Mouse (Mus musculus) layer of hippocampus, postnatal 10 days (tissue): ENCODE measurements around the gene Pecr. TPM values are rescaled to one million over a fixed set of nuclear protein-coding genes. Genes with fewer than 3 reads are reported as not detected.

ENCODE experiments used
- DNase-seq, 2 experiments: peaks; one replicate each; pipeline ENCODE4 v3.0.0; 2021; ENCODE audit warnings: low spot score in 2 of 2
- long read RNA-seq: library from polyadenylated mRNA; stranded (forward); transcript quantifications from one replicate; pipeline ENCODE4 v2.0.0, GENCODE M21; 2023
- total RNA-seq, 2 experiments: library from RNA; stranded (reverse); gene quantifications; 2 replicates each; pipeline ENCODE4 v1.2.3; 2021

Gene Pecr
- total RNA-seq, result 1 to 10 TPM; 4.8 to 6.4 TPM
- long read RNA-seq, transcript Pecr-201 (8 exons, 1,186 nt), result major isoform, 6 of 6 reads
- long read RNA-seq, partial matches to known transcripts, result 0 of 6 reads
- long read RNA-seq, other reads (novel, unspliced or antisense), result 0 of 6 reads

DNA sequence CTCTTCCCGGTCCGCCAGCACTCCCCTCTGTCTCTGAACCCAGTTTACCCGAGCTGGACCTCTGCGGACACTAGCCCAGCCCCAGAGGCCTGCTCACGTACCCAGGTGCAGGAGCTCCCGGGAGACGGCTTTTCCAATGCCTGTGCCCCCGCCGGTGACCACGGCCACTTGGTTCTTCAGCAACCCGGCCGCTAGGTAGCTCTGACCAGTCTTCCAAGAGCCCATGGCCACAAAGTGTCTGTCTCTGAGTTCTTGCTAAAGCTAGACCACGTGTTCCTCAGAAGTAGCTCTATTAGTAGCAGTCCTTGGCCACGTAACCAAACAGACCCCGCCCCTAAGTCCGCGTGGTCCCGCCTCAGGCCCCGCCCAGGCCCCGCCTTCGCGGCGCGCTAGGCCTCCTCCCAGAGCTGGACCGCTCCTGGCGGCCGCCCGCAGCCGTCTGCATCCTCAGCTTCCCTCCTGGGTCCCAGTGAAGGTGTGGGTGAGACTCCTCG is at the start of gene Pecr, which contains the start of gene Tmem169:
Pecr (minus strand) TSS at position 323 of the 494 bp plus-strand sequence.
Tmem169 (plus strand) TSS at position 378 of the 494 bp plus-strand sequence.
- peak; percentile 91 to 94 for DNase-seq

DNA sequence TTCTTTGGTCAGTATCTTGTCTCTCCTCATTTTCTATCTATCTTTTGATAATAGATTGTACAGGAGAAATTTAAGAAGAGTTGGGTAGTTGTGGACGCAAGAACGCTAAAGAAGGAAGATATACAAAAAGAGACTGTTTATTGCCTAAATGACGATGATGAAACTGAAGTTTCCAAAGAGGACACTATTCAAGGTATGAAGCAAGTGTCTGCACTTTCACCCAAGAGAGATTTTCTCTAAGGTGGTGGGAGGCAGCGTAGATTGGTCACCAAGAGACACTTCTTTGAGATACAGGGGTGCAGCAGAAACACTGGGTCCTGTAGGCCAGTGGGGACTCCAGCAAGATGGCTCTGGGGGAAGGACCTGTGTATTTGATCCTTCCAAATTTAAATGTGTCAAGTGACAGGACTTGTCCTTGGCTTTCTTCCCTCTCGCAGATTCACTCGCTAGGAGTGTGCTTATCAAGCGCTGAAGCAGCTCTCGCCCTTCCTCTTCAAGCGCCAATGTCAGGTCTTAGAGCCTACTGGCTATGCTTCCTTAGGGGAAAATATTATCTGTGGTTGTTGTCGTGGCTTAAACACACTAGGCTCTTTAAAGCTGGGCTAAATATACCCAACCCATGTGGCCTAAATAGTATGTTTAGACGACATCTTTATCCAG is 42.2 kb upstream of the Pecr start:
- DNase-seq, result no peak

GRCm38 (mm10) chr1:72323248-72323647 is 39.1 kb upstream of the Pecr start:
- no peak for DNase-seq

GRCm38 (mm10) chr1:72320759-72321158 is 36.6 kb upstream of the Pecr start:
- no peak for DNase-seq

GRCm38 (mm10) chr1:72316901-72317300 is 32.8 kb upstream of the Pecr start:
- no peak for DNase-seq

GRCm38 (mm10) chr1:72316409-72316808 is 32.3 kb upstream of the Pecr start:
- no peak for DNase-seq

DNA sequence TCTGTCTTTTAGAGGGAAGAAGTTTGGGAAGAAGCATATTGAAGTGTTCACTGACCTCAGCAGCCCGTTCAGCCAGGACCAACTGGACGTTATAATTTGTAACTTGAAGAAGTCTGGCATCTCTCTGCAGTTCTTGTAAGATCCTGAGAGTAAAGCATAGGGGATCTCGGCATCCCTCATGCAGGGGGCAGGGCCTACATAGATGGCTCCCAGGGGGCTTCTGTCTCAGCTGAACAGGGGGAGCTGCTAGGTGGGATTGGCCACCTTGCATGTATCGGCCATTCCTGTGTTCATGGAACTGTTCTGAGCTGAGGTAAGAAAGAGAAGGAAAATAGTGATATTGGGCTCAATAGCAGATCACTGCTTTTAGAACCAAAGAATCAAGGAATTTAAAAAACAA is 31.3 kb upstream of the Pecr start:
- no peak for DNase-seq

- DNase-seq, result no peak
These were observed 29.4 kb upstream of the Pecr start for GRCm38 (mm10) chr1:72313399-72314039.

DNA sequence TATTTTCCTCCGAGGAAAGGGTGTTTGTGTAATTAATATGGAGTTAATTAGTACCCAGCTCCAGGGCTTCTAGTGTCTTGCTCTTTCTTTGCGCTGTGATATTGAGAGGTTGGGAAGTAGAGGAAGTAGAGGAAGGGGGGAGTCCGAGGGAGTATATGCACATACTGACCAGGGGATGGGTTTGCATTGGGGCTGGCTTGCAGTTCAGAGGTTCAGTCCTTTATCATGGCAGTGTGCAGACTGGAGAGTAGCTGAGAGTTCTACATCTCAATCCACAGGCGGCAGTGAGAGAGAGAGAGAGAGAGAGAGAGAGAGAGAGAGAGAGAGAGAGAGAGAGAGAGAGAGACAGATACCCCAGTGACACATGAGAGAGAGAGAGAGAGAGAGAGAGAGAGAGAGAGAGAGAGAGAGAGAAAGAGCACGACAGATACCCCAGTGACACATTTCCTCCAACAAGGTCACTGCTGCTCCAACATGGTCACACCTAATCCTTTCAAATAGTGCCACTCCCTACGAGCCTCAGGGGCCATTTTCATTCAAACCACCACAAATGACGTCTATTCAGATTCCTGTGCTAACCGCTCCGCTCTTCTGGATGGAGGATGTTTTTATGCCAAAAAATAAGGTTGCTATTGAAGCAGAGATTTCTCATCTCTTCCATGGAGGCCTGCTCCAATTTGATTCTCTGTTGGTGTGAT is 28.7 kb upstream of the Pecr start:
- no peak for DNase-seq

DNA sequence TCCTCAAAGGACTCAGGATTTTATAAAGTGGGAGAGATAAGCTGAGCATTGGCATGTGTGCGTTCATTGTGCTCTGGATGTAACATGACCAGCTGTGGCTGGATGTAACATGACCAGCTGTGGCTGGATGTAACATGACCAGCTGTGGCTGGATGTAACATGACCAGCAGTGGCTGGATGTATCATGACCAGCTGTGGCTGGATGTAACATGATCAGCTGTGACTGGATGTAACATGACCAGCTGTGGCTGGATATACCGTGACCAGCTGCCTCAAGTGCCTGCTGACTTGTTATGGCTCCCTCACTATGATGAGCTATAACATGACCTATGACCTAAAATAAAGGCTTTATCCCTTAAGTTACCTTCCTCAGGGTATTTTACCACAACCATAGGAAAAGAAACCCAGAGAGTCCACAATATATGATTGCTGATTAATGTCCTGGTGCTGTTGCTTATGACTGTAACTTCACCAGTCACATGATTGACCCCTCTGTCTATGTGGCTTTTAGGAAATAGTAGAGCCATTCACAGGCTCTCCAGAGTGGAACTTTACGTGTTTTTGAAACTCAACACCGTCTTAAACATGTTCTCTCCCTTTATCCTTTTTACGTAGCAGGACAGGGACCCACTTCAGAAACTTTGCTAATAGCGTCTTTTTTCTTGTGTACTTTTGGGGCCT is 25.8 kb upstream of the Pecr start:
- no peak for DNase-seq

DNA sequence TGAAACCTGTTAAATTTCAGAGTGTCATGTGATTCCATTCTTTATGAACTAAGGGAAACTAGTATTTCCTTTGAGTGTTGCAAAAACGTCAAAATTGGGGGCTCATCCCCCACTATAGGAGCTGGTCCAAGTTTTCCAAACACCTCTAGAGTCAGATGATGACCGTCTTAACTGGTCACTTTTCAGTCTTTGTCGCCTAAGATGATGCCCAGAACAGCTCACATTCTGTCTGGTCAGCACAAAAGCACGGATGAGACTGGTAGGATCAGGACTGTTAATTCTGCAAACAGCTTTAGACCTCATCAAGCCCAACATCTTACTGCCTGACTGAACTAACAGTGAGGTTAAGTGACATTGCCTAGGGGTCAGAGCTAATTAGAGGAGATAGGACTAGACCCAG is 24.8 kb upstream of the Pecr start:
- DNase-seq, result no peak

- DNase-seq, result peak; percentile 91
These were observed 23.2 kb upstream of the Pecr start, which contains the start of gene Xrcc5 for GRCm38 (mm10) chr1:72307317-72307798. TSS of gene Xrcc5 (plus strand) at chr1:72307421.

GRCm38 (mm10) chr1:72306679-72307181 is 22.6 kb upstream of the Pecr start:
- DNase-seq, result peak in 1 of 2 experiments; percentile 57

DNA sequence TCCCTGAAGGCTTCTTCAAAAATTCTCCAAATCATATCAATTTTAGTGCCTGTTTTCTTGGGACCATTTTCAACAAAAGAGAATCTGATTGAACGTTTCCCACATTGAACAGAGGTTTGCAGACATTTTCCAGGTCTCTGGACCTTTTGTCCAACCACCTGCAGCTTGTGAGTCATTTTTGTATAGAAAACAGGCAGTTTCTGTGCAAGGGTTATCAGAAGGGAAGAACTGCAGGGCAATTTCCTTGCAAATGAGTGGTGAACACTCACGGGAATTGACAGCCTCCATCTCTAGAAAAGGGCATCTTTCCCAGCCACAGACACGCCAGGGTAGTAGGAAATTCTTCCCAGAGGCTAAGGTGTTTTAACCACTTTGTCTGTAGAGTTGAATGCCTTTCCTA is 22.1 kb upstream of the Pecr start:
- DNase-seq, result no peak

- DNase-seq, result no peak
These were observed 17.7 kb upstream of the Pecr start for GRCm38 (mm10) chr1:72301845-72302244.

GRCm38 (mm10) chr1:72295746-72296145 is 11.6 kb upstream of the Pecr start:
- DNase-seq, result no peak

GRCm38 (mm10) chr1:72293869-72294663 is 10.0 kb upstream of the Pecr start:
- no peak for DNase-seq

GRCm38 (mm10) chr1:72291925-72292324 is 7.8 kb upstream of the Pecr start:
- no peak for DNase-seq

DNA sequence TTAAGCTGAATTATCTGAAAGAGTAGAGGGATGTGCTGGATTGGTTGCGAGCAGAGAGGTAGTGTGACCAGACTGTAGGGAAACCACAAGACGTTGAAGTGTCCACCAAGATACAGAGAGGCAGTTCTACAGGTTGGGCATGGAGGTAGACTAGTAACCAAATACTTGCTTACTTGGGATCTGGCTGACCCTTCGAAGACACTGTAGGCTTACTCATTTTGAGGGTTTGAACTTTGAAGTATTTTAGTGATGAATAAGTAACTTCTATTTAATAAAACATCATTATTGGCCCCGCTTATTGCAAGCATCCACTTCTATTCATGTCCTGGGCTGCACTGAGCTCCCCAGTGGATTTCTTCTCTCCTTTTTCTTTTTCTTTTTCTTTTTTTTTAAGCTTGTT is 7.3 kb upstream of the Pecr start:
- no peak for DNase-seq

DNA sequence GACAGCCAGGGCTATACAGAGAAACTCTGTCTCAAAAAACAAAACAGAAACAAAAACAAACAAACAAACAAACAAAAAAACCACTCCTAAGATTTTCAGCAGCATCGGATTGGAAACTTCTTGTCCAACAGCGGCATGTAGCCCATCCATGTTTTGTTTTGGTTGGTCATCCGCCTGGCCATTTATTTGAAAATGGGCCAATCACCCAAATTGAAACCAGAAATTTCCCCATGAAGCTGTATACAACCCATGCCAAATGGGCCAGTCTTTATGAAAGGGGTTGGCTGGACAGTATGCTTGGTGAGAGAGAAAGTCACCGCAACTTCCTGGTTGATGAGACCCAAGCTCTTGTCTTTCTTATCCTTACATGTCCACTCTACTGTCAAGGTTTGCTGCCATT is 6.8 kb upstream of the Pecr start:
- DNase-seq, result no peak
